Mouse (Mus musculus): ENCODE results near the gene Rarg.

Gene Rarg

GRCm38 (mm10) chr15:102204674-102205505 is 52.4 kb downstream of the Rarg start, which contains the start of gene Csad:
Gene Csad, minus strand, starts transcription at chr15:102204724.
- no peak for DNase-seq (ENCODE audit: low spot score in 2 of 2)

GRCm38 (mm10) chr15:102203835-102204381 is 53.4 kb downstream of the Rarg start:
- peak; percentile 34 to 50 for DNase-seq (ENCODE audit: low spot score in 2 of 2)

GRCm38 (mm10) chr15:102202971-102203834 is 54.1 kb downstream of the Rarg start, which contains the start of gene Zfp740:
Gene Zfp740, plus strand, starts transcription at chr15:102203249.
- DNase-seq (ENCODE audit: low spot score in 2 of 2) = peak; percentile 84 to 87

- DNase-seq (ENCODE audit: low spot score in 2 of 2) = no peak
These were observed 58.5 kb downstream of the Rarg start for GRCm38 (mm10) chr15:102198841-102199240.

- DNase-seq (ENCODE audit: low spot score in 2 of 2) = no peak
These were observed 61.9 kb downstream of the Rarg start for GRCm38 (mm10) chr15:102195373-102195772.

GRCm38 (mm10) chr15:102194439-102194838 is 62.9 kb downstream of the Rarg start:
- DNase-seq (ENCODE audit: low spot score in 2 of 2) = no peak

GRCm38 (mm10) chr15:102193652-102194051 is 63.7 kb downstream of the Rarg start:
- no peak for DNase-seq (ENCODE audit: low spot score in 2 of 2)

GRCm38 (mm10) chr15:102192820-102193386 is 64.4 kb downstream of the Rarg start:
- no peak for DNase-seq (ENCODE audit: low spot score in 2 of 2)

GRCm38 (mm10) chr15:102192271-102192812 is 65.0 kb downstream of the Rarg start:
- DNase-seq (ENCODE audit: low spot score in 2 of 2) = no peak

- DNase-seq (ENCODE audit: low spot score in 2 of 2) = no peak
These were observed 65.6 kb downstream of the Rarg start for GRCm38 (mm10) chr15:102191699-102192098.

- DNase-seq (ENCODE audit: low spot score in 2 of 2) = no peak
These were observed 68.4 kb downstream of the Rarg start for GRCm38 (mm10) chr15:102188883-102189282.

- no peak for DNase-seq (ENCODE audit: low spot score in 2 of 2)
These were observed 69.2 kb downstream of the Rarg start for GRCm38 (mm10) chr15:102188096-102188495.

GRCm38 (mm10) chr15:102186239-102186638 is 71.1 kb downstream of the Rarg start:
- DNase-seq (ENCODE audit: low spot score in 2 of 2) = no peak

Measured in spleen, postnatal 14 days (tissue).